Mouse (Mus musculus): ENCODE data around the gene Timm8b. TPM values are rescaled to one million over a fixed set of nuclear protein-coding genes. Genes with fewer than 3 reads are reported as not detected.
A peak's percentile ranks its signal among the peaks of the same experiment; 100 is the strongest.
"Not testable (repeated sequence)": the region's sequence is repeated elsewhere in the genome, so short reads cannot be mapped to it uniquely, and the experiment has no call there.

Gene Timm8b
- polyA plus RNA-seq, 1 experiment: 61.1 TPM

DNA sequence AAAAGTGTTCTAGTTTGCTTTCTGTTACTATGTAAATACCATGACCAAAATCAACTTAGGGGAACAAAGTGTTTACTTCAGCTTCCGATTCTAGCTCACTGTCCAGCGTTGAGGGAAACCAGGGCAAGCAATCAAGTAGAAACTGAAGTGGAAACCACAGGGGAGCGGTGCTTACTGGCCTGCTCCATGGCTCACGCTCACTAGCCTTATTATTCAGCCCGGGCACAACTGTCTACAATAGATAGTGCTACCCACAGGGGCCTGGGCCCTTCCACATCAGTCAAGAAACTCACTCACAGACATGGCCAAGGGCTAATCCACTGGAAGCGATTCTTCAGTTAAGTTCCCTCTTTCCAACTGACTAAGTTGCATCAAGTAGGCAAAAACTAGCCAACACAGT, 2.2 kb upstream of the Timm8b start:
- Histone ChIP-seq H3K27ac (ENCODE audit: insufficient read depth, low read depth, low read length) (no peak overlapping the region), H3K4me3 (ENCODE audit: insufficient read depth, low read length) (no peak overlapping the region), H3K4me1 (ENCODE audit: control insufficient read depth, insufficient read depth, low read length) (peaks cover 18% of the 10 kb centered on the region)
- TF ChIP-seq CTCF (IDR thresholded peaks at IDR 0.05; ENCODE audit: low read depth, low read length) (no peak), POLR2A (IDR thresholded peaks at IDR 0.05; ENCODE audit: borderline replicate concordance, low read depth, low read length) (no peak)

- H3K27ac ChIP-seq (ENCODE audit: insufficient read depth, low read depth, low read length): no peak overlapping the region
- TF ChIP-seq POLR2A (IDR thresholded peaks at IDR 0.05; ENCODE audit: borderline replicate concordance, low read depth, low read length): no peak
- no peak for TF ChIP-seq CTCF (IDR thresholded peaks at IDR 0.05; ENCODE audit: low read depth, low read length)
- peaks cover 19% of the 10 kb centered on the region for H3K4me1 ChIP-seq (ENCODE audit: control insufficient read depth, insufficient read depth, low read length)
- H3K4me3 ChIP-seq (ENCODE audit: insufficient read depth, low read length): peak overlapping the region; percentile 68
Observed at GRCm38 (mm10) chr9:50602055-50602845, 1.5 kb upstream of the Timm8b start.

- Histone ChIP-seq H3K4me3 (ENCODE audit: insufficient read depth, low read length) (peak overlapping the region; percentile 68), H3K4me1 (ENCODE audit: control insufficient read depth, insufficient read depth, low read length) (peaks cover 21% of the 10 kb centered on the region), H3K27ac (ENCODE audit: insufficient read depth, low read depth, low read length) (peak overlapping the region; percentile 57)
- no peak for TF ChIP-seq CTCF (IDR thresholded peaks at IDR 0.05; ENCODE audit: low read depth, low read length)
- TF ChIP-seq POLR2A (IDR thresholded peaks at IDR 0.05; ENCODE audit: borderline replicate concordance, low read depth, low read length): no peak
Observed at GRCm38 (mm10) chr9:50603998-50604324, 251 bp downstream of the Timm8b start.

DNA sequence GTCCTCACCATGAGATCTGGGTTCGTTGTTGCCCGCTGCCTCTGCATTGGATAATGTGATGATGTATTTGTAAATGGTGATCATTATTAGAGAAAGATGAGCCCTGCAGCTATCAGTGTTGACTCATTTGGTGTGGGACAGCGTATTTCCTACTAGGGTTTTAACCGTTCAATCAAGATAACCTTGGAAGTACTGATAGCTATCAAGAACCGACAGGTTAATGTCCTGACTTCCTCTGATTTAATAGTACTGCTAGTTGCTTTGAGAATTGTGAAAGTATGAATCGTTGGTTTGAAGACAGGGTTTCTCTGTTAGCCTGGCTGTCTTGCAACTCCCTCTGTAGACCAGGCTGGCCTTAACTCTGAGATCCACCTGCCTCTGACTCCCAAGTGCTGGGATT, 628 bp downstream of the Timm8b start:
- Histone ChIP-seq H3K4me1 (ENCODE audit: control insufficient read depth, insufficient read depth, low read length) (peaks cover 21% of the 10 kb centered on the region), H3K27ac (ENCODE audit: insufficient read depth, low read depth, low read length) (peak overlapping the region; percentile 57), H3K4me3 (ENCODE audit: insufficient read depth, low read length) (peak overlapping the region; percentile 68)
- TF ChIP-seq CTCF (IDR thresholded peaks at IDR 0.05; ENCODE audit: low read depth, low read length): no peak
- TF ChIP-seq POLR2A (IDR thresholded peaks at IDR 0.05; ENCODE audit: borderline replicate concordance, low read depth, low read length): no peak

GRCm38 (mm10) chr9:50612115-50612514, 8.4 kb downstream of the Timm8b start:
- H3K4me1 ChIP-seq (ENCODE audit: control insufficient read depth, insufficient read depth, low read length): peaks cover 6% of the 10 kb centered on the region
- no peak overlapping the region for H3K27ac ChIP-seq (ENCODE audit: insufficient read depth, low read depth, low read length)
- no peak for TF ChIP-seq CTCF (IDR thresholded peaks at IDR 0.05; ENCODE audit: low read depth, low read length)
- no peak for TF ChIP-seq POLR2A (IDR thresholded peaks at IDR 0.05; ENCODE audit: borderline replicate concordance, low read depth, low read length)
- no peak overlapping the region for H3K4me3 ChIP-seq (ENCODE audit: insufficient read depth, low read length)

DNA sequence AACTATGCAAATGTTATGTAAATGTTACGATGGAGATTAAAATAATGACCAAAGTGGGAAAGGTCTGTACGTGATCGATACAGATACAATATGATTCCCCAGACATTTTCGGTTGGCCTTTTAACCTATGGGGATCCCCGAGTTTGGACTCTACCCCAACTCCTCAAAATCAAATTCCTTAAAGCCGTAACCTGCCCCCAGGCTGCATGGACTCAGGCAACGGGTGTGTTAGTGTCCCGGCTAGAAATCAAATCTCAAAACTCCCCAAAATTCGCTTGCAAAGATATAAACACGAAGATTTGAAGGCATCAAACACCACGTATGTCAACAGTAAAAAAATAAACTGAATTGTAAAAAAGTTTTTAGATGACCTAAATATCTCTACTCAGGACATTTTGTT, 12.5 kb downstream of the Timm8b start:
- TF ChIP-seq CTCF (IDR thresholded peaks at IDR 0.05; ENCODE audit: low read depth, low read length): no peak
- no peak for TF ChIP-seq POLR2A (IDR thresholded peaks at IDR 0.05; ENCODE audit: borderline replicate concordance, low read depth, low read length)
- H3K27ac ChIP-seq (ENCODE audit: insufficient read depth, low read depth, low read length): no peak overlapping the region

GRCm38 (mm10) chr9:50616766-50617603, 13.3 kb downstream of the Timm8b start, which contains the start of the genes Pih1d2 and Nkapd1:
Pih1d2 (plus strand) TSS chr9:50617321.
Nkapd1 (minus strand) TSS chr9:50617464.
- TF ChIP-seq POLR2A (IDR thresholded peaks at IDR 0.05; ENCODE audit: borderline replicate concordance, low read depth, low read length) (0 out of 2 replicates have a peak, but pooled peaks have one; percentile 49), CTCF (IDR thresholded peaks at IDR 0.05; ENCODE audit: low read depth, low read length) (no peak)
- Histone ChIP-seq H3K27ac (ENCODE audit: insufficient read depth, low read depth, low read length) (peak within 1 kb of the TSS; percentile 84), H3K4me1 (ENCODE audit: control insufficient read depth, insufficient read depth, low read length) (peaks cover 4% of the 10 kb centered on the region), H3K4me3 (ENCODE audit: insufficient read depth, low read length) (peak within 1 kb of the TSS; percentile 80)

More for the DNA sequence above, 12.5 kb downstream of the Timm8b start:
- Histone ChIP-seq H3K4me3 (ENCODE audit: insufficient read depth, low read length) (peak overlapping the region; percentile 80), H3K4me1 (ENCODE audit: control insufficient read depth, insufficient read depth, low read length) (peaks cover 4% of the 10 kb centered on the region)

DNA sequence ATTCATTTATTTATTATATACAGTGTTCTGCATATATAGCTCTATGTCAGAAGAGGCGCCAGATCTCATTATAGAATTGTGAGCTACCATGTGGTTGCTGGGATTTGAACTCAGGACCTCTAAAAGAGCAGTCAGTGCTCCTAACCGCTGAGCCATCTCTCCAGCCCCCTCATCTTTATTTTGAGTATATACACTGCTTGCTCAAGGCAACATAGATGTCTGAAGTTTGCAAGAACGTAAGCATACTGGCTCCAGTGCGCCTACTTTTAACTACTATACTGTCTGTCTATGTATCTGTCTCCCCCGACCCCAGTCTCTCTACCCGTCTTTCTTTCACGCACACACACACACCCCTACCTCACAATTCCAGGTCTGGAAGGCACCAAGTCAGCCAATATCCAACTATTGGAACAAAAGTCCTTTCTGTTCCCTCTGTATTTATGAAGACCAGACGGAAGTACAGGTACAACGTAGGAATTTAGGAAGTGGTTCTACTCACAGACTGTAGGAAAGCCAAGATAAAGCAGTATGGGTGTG, 14.2 kb downstream of the Timm8b start:
- Histone ChIP-seq H3K4me3 (ENCODE audit: insufficient read depth, low read length) (no peak overlapping the region), H3K4me1 (ENCODE audit: control insufficient read depth, insufficient read depth, low read length) (peaks cover 4% of the 10 kb centered on the region), H3K27ac (ENCODE audit: insufficient read depth, low read depth, low read length) (no peak overlapping the region)
- TF ChIP-seq CTCF (IDR thresholded peaks at IDR 0.05; ENCODE audit: low read depth, low read length) (no peak), POLR2A (IDR thresholded peaks at IDR 0.05; ENCODE audit: borderline replicate concordance, low read depth, low read length) (no peak)

DNA sequence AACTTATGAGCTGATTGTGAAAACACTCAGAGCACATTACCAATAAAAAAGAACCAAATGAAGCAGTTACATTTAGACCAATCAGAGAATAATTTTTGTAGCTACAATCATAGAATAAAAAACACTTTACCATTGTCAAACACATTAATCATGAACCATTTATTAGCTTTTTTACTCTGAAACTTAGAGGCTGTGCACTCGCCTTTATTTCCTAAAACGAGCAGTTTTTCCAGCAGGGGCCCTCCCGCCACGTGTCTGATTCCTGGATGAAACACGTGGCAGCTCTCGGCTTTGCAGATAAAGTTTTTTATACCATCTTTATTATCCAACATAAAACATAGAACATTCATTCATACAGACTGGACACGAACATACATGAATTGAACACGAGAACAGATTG, 27.2 kb downstream of the Timm8b start:
- H3K4me3 ChIP-seq (ENCODE audit: insufficient read depth, low read length); H3K4me1 ChIP-seq (ENCODE audit: control insufficient read depth, insufficient read depth, low read length); H3K27ac ChIP-seq (ENCODE audit: insufficient read depth, low read depth, low read length): not testable (repeated sequence)

All from bone marrow macrophage, adult 2 months (primary cell).